Mouse (Mus musculus): Measurements from ENCODE around the gene Dhrs13.

- no peak for TF ChIP-seq POLR2A (IDR thresholded peaks at IDR 0.05; ENCODE audit: low read depth, low read length)
- TF ChIP-seq CTCF (IDR thresholded peaks at IDR 0.05; ENCODE audit: extremely low read depth, insufficient read length, insufficient replicate concordance, low read depth, low read length) = no peak
Observed at GRCm38 (mm10) chr11:78069130-78069529, 37.0 kb downstream of the Dhrs13 start.

Data from small intestine, adult 2 months (tissue).